Mouse (Mus musculus): ENCODE measurements around the gene Paqr7.

- no peak for TF ChIP-seq CTCF (IDR thresholded peaks at IDR 0.05; ENCODE audit: insufficient read depth, low read depth, low read length)
- TF ChIP-seq POLR2A (IDR thresholded peaks at IDR 0.05; ENCODE audit: insufficient read depth, low read depth, low read length): no peak
These were observed 27.1 kb upstream of the Paqr7 start for GRCm38 (mm10) chr4:134469341-134469796.
